Mouse (Mus musculus): ENCODE results near the gene Ccdc77.

- TF ChIP-seq CTCF (IDR thresholded peaks at IDR 0.05; ENCODE audit: low read depth) (peak; percentile 21; the same call in 1 of the 2 replicates), EP300 (IDR thresholded peaks at IDR 0.05; ENCODE audit: low read depth) (no peak)
Observed at GRCm38 (mm10) chr6:120356951-120357945, 6.9 kb downstream of the Ccdc77 start.
